Mouse (Mus musculus) embryonic fibroblast, embryonic 13.5 days (primary cell): ENCODE data around the gene Camk1d.

ENCODE experiments used
- CTCF ChIP-seq: IDR thresholded peaks from 2 replicates; pipeline ENCODE4 v1.5.1; 2011; ENCODE audit warnings: mild to moderate bottlenecking, control low read depth, low read length, moderate library complexity, borderline replicate concordance; ENCODE audit not compliant: insufficient read depth
- POLR2A ChIP-seq: IDR thresholded peaks from 2 replicates; pipeline ENCODE4 v1.6.1; 2011; ENCODE audit warnings: low read depth, mild to moderate bottlenecking, control low read depth, low read length, moderate library complexity

GRCm38 (mm10) chr2:5372886-5373429, 341.4 kb downstream of the Camk1d start:
- TF ChIP-seq CTCF, result no peak
- TF ChIP-seq POLR2A, result no peak
